Mouse (Mus musculus) 416B (cell line): ENCODE data around the gene Erfe.
A peak's percentile ranks its signal among the peaks of the same experiment; 100 is the strongest.

Source experiments
- DNase-seq: peaks from one replicate; pipeline ENCODE4 v3.0.0; 2011; ENCODE audit warnings: low read depth

Erfe gene

DNA sequence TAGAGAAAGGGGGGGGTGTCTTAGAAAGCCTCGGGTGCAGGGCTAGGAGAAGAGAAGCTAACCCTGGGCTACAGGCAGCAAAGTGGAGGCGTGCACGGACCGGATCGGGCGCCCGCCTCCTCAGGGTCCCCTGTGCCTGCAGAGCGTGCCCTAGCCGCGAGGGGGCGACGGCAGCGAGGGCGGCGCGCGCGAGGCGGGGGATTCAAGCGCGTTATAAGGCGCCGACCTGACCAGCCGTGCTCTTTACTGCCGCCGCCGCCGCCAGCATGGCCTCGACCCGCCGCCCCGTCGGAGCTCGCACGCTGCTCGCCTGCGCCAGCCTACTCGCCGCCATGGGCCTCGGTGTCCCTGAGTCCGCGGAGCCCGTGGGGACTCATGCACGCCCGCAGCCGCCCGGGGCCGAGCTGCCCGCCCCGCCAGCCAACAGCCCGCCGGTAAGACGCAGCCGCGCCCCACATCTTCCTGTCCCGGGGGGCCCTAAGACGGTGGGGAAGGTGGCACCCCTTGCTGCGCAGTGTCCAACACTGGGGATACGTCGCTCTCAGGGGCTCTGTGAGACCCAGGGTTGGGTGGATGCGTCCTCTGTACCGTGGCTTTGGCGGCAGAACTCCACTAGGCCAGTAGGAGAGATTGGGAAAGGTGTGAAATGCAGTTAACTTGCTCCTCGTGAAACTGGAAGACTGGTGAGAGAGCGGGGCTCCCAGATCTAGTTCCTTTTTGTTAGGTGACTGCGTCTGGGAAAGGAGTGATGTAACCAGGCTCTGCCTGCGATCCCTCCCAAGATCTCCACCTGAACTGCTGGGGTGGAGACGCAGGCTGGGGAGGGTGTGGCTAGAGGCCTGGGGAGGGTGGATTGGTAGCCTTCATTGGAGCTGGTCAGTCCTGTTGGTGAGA, at the start of gene Erfe:
Erfe (plus strand) TSS at position 216 of the 894 bp plus-strand sequence.
- DNase-seq, result no peak

DNA sequence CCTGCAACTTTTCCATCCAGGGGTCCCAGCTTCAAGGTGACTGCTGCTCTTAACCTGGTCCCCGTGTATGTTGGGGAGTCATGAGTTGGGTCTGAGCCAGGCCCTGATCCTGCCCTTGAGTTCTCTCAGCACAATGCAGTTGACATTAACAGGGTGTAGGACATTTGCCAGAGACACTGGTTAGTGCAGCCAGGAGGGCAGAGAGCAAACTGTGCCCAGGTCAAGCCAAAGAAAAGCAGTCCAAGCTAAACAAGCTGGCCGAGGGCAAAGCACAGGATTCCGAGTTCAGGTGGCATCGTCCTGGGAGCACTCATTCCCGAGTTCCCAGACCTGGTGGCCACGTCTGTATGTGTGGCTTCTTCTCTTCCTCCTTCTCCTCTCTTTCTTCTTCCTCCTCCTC, 48.6 kb upstream of the Erfe start:
- DNase-seq, result no peak

DNA sequence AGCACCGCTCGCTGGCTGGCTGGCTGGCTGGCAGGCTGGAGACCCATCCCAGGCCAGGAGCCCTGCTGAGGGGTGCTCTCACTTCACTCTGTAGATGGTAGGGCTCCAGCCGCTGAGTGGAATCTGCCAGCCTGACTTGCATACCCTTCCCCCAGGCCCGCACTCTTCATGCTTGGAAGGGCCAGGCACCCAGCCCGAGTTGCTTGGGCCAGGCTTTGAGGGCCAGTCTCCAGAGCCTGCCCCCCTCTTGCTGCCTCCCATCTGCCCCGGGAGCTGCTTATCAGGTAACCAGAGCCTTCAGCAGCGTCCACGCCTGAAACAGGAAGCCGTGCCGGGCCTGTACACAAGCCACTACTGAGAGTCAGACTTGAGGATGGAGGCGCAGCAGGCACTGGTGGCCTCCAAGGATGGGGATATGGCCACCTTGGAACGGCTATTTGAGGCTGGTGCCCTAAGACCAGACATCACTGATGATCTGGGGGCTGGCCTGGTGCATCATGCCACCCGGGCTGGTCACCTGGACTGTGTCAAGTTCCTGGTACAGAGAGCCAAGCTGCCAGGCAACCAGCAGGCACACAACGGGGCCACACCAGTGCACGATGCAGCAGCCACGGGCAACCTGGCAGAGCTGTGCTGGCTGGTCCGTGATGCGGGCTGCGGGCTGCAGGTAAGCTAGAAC, 44.3 kb upstream of the Erfe start, which contains the start of gene Espnl:
Espnl (plus strand) TSS at position 316 of the 679 bp plus-strand sequence.
- peak; percentile 16 for DNase-seq

DNA sequence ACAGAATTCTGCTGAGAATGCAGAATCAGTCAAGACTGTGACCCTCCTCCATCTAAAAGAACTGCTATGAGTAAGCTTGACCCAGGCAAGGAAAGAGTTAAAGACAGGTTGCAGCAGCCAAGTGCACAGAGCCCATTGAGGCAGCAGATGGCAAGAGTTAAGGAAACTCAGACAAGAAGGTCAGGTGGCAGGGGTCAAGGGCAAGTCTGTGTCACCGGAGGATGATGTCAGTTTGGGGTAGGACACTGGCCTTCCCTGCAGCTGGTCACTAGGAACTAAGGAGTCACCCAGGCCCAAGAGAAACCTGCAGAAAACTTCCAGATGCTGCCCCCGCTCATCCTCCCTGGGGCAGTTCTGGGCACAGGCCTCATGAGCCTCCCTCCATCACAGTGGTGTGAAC, 41.6 kb upstream of the Erfe start:
- no peak for DNase-seq

DNA sequence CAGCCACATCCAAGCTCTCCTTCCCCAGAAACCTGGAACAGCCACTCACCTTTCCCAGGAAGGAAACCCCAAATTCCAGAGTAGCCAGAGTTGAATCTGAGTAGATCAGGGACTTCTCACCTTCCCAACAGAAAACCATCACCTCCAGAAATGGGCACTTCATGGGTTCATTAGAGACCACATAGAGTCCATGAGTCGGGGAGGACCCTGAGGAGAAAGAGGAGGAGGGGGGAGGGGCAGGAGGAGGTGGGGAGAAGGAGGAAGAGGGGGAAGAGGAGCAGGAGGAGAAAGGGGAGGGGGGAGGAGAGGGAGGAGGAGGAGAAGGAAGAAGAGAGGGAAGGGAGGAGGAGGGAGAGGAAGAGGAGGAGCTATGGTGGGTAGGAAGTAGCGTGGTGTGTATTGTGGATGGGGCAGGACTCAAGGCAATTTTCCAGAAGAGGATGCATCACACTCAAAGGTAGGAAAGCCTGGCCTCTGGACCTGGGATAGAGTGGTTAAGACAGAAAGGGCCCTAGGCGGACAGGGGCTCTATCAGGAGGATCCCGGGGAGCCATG, 40.7 kb upstream of the Erfe start:
- DNase-seq, result peak; percentile 67

DNA sequence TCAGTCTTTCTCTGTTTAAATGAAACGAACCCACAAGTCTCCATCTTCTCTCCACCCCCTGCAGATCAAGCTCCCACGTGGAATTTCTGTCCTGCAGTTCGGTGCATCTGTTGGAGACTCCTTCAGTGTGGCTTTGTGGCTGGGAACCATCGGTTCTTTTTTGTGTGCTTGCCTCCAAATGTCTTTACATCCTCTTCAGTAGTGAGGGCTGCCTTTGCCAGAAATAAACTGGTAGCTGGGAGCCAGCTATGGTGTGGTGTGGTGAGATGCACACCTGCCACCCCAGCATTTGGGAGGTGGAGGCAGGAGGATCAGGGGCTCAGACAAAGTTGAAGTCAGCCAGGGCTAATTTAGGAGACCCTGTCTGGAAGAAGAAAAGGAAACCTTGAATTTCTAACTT, 34.1 kb upstream of the Erfe start:
- DNase-seq, result no peak

DNA sequence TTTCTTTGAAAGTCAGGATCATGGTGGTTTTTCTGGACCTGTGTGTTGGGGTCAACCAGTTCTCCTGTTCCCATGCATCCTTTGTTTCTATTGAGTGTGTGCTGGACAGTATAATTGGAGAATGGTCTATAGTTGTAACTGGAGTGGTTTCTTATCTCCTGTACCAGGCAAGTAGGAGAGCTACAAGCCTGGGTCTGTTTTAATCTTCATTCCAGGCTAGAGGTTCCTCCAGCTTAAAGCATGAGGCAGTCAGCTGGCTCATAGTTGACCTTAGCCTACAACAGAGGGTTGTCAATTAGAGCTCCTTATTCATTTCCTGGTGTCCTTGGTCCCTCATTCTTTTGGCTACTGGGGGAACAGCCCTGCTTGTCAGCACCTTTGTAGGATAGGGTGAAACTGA, 32.6 kb upstream of the Erfe start:
- DNase-seq, result no peak

DNA sequence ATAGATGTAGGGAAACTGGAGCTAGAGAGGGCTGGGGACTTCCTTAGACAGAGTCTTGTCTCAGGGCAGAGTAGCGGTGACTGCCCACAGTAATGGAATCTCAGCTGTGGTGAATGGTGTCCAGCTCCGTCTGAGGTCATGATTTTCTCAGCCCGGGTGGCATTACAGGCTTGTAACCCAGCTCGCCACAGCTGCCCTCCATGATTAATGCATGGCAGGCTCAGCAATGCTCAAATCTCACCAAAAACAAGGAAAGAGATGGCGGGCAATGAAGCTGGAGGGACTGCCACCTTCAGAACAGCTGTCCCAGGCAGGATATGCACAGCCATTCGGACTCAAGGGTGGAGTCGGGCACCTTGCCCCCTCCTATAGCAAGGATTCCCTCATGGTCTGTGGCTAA, 28.9 kb upstream of the Erfe start:
- DNase-seq, result no peak

DNA sequence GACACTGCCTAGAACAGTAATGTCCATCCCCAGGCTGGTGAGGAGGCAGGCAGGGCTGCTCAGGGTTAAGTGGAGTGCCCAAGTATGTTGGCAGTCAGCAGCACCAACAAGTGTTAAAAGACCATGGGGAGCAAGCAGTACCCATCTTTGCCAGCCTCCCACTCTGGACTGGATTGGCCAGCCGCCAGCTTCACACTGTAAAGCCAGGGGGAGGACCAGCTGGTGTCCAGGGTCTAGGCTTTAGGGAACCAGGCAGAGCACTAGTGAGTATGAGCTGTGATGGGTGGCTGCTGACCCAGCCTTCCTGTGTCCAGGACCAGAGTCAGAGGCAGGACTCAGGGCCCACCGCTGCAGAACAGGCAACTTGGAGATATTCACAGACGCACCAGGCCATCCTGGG, 22.2 kb upstream of the Erfe start:
- DNase-seq, result no peak

DNA sequence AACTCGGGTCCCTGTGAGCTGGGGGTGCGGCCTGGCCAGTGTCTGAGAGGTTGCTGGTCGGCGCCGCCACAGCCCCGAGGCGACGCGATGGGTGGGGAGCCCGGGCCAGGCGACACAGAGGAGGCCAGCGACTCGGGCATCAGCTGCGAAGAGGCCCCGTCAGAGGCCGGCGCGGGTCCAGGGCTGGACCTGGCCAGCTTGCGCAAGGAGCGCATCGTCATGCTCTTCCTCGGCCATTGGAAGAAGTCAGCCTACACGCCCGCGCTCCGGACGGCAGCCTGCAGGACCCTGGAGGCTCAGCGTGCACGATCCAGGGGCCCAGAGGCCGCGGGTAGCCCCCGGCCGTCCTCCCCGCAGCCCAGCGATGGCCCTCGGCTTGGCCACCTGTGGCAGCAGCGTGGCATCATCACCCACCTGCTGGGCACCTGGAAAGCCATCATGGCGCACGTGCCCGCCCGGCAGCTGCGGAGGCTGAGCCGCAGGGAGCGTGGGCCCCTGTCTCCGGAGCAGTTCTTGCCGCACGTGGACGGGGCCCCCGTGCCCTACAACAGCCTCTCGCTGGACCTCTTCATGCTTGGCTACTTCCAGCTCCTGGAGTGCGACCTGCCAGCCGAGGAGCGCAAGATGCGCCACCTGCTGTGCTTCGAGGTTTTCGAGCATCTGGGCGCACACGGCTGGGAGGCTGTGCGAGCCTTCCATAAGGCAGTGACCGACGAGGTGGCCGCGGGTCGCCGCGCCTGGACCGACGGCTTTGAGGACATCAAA, 21.1 kb upstream of the Erfe start:
- DNase-seq, result no peak

DNA sequence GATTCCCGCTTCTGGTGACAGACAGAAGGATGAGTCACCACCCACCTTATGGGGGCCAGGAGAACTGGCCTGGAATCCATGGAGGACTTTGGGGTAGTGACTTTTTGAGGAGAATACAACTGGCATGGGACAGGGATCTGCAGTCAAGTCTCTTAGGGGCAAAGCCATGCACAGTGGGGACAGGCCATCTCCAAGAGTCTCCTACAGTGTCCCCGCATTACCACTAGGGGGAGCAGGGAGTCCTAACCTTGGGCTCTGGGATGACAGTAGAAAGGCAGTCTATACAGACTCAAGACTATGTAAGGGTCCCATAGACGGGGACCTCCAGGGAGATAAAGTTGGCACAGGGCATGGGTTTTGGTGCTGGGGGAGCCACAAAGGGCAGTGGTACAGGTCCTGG, 19.3 kb upstream of the Erfe start:
- DNase-seq, result peak; percentile 70

DNA sequence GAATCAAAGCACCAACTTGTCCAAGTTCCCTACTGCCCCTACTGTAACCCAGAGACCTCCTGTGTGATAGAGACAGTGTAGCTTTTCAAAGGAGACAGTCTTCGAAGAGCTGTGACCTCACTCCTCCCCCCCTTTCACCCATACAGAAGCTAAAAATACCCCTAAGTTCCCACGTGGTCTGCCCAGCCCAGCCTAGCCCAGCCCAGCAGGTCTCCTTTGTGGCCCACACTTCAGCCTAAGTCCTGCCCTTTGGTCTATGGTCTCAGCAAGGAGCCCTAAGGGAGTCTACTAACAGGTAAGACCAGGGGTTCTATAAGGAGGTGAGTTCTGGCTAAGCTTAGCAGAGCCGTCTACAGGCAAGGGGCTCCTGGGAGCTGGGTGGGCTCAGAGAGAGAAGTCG, 15.4 kb upstream of the Erfe start, which contains the start of gene Klhl30:
Klhl30 (plus strand) TSS at position 176 of the 400 bp plus-strand sequence.
- DNase-seq, result peak; percentile 33

DNA sequence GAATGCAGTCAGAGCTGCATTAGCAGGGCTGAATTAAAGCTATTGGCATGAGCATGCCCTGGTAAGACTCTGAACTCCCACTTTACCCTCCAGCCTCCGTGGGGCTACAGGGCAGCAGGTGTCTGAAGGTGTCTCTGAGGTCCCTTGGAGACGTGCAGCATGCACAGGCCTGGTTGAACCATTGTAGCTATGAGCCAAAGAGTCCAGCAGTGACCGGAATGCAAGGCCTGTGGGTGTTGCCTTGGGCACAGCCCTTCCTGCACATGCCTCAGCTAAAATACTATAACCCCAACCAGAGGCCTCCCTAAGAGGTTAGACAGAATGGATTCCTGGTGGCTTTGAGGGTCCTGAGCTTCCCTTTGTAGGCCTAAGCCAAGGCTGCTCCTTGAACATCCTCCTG, 15.0 kb upstream of the Erfe start:
- DNase-seq, result no peak

DNA sequence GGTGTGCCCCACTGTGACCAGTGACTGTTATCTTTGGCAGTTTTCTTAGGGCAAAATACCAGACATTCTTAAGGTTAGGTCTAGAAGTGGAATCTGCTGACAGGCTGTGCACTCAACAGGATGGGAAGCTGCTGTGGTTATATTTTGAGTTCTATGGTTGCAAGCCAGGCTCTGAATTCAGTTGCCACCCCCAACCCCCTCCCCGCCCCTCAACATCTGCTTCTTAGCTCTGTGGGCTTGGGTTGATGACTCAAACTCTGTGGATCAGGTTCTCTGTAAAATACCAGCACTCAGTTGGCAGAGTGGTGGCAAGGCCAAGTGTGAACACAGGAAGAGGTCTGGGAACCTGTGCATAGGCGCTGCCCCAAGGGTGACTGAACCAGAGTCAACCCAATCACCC, 14.0 kb upstream of the Erfe start:
- DNase-seq, result peak; percentile 84

DNA sequence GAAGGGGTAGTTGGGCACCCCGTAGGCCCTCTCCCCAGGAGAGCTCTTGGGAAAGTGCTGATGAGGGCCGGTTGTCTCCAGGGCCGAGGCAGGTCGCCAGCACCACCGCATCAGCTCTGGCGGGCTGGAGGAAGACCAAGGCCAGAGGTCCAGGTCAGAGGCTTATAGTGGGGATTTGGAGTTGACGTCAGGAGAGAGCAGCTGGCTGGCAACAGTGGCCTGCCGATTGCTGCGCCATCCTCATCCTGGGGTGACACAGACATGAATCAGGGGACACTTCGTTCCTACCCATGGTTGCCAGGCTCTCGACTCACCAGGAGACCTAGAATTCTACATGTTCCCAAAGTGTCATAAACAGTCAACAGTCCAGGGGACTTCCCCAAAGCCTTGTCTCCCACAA, 10.1 kb upstream of the Erfe start:
- no peak for DNase-seq

DNA sequence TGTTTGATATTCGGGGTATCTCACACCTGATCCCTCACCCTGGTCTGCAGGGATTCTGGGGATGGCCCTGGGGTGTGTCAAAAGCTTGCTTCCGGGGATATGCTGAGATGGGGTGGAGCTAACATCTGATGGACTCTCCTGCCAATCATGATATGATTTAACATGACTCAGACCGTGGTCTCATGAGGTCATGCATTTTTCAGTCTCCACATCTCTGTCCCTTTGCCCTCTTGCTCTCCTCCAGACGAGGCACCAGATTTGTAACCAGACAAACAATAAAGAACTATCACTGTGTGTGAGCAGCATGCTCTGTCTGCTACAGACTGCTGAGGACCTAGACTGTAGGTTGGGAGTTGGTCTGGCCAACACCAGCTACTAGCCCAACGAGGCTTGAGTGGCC, 4.1 kb upstream of the Erfe start:
- DNase-seq, result peak; percentile 25

DNA sequence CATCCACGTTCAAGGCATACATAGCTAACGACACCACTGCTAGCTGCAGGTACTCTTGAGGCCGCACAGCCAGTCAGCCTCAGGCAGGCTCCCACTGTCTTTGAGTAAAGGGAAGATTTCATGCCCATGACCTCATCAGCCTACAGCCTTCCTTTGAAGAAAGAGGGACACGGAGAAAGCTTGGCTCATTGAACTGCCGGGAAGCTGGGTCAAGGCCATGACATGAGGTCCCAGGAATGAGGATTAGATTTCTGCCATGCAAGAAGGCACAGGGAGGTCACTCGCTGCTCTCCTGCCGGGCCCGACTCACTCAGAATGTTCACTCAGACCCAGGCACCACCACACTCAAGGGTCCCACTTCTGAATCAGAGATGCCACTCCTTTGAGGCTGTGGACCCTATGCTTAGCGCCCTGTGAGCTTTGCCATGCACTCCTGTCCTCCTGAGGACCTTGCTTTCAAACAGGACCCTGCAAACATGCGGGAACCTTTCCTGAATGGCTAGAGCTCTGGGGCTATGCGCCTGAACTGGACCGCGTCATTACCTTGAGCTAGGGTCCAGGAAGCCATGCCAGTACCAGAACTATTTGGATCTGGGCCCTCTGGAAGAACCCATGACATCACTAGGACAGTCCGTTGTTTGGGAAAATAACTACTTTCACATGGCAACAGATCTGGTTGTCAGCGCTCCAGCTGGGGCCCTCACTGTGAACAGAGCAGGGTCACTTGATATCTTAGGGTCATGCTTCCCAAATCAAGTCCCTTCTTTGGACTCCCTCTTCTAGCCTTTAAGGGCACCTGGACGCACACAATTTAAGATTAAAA, 1.2 kb upstream of the Erfe start:
- DNase-seq, result no peak

DNA sequence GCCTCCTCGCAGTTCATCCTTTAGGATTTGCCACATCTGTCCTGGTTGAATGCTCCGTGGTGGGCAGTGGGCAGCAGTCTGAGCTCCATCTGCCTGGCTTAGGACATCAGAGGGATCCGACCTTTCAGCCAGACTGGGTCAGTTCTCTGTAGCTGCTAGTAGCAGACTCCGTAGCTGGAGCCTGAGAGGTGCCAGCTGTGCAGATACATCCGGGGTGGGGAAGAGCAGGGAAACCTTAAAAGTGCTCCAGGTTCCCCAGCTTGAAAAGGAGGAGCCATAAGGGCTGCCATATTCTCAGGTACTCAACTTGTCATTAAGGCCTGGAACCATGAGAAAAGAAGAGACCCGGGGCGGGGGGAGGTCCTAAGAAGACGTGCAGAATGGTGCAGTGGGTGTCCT, 415 bp upstream of the Erfe start:
- DNase-seq, result no peak

DNA sequence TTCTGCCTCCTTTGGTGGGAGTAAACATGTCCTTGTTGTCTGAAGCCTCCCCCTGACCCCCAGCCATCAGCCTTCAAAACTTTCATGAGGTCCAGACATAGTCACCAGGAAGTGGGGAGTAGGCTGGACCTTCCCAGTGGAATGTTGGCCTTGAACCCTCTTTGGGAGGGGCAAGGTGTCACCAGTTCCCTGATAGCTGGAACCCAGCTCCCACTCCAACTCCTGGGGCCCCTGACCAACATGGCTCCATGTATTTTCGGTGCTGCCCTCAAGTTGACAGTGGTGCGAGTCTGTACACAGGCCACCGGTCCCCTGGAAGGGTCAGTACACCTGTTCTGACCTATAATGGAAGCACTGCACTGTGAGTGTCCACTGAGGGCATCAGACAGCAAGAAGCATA, 1.1 kb downstream of the Erfe start:
- no peak for DNase-seq

DNA sequence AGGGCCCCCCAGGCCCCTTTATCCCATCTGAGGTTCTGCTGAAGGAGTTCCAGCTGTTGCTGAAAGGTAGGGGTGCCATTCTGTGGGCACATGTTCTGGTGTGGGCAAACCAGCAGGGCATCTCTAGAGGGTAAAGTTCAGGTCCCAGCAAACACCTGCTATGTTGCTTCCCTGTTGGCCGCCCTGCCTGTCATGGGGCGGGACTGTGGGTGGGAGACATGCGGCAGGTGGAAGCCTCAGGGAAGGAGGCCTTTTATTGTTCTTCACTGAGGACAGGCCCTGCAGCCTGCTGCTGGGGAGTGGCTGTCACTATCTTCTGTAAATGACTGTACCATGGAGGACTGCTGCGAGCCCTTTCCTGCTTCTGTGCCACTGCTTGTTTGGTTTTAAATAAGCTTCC, 3.2 kb downstream of the Erfe start:
- DNase-seq, result no peak

DNA sequence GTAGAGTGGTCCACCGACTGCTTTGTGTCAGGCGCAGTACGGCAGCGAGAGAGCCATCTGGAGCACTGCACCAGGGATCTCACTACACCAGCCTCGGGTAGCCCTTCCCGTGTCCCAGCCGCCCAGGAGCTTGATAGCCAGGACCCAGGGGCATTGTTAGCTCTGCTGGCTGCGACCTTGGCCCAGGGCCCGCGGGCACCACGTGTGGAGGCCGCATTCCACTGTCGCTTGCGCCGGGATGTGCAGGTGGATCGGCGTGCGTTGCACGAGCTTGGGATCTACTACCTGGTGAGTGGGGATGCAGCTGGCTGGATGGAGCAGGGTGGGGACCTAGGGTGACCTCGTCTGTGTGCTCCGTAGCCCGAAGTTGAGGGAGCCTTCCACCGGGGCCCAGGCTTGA, 3.8 kb downstream of the Erfe start:
- DNase-seq, result no peak
